ENCODE assay signal across 24 mouse cellular contexts in the genomic region with DNA sequence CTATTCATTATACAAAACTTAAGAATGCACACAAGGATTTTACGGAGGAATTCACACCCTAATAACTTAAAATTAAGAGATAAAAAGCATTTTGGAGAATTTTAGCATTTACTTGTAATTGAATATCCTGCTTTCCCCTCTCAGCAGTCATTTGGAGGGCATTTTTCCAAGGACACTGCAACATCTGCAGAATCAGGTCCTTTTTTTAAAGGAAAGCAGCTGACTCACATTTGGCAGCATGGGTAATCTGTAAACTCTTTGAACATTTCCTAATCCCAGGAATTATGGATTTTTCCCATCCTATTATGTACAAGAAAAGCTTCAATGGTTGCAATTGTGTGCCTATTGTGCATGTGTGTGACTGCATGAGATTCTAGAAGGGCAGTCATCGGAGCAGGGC.
DNase-seq lines count a peak whose midpoint lies in the region; ATAC-seq and TF ChIP-seq lines count a peak whose summit lies in the region.
"Had no signal": no experiment of that assay in that cellular context is flagged by ENCODE, and none has a peak within 500 bp of the region (broad histone marks: within the 10 kb centered on the region; RNA-seq: fewer than 3 reads in every experiment).

No protein-coding gene starts in this region.

- TF ChIP-seq POLR2A in lung, adult 2 months (IDR thresholded peaks at IDR 0.05; ENCODE audit: borderline replicate concordance, extremely low read depth, low read depth, low read length), result no peak

- H3K4me1 ChIP-seq in heart, embryonic 10.5 days, result no peaks in the 10 kb centered on the region
- H3K4me1 ChIP-seq in lung, postnatal 0 days (ENCODE audit: insufficient read depth, low read depth, low read length), result no peaks in the 10 kb centered on the region
- H3K4me1 ChIP-seq in lung, adult 2 months (ENCODE audit: control insufficient read depth, insufficient read depth, low read length), result no peaks in the 10 kb centered on the region
- peaks cover 11% of the 10 kb centered on the region; the same call in 1 of the 2 replicates for H3K4me1 ChIP-seq in hindbrain, embryonic 14.5 days (replicated peaks; ENCODE audit: control insufficient read depth, insufficient read depth, low read length)
- H3K4me1 ChIP-seq: heart, embryonic 12.5 days had no signal

- no peaks in the 10 kb centered on the region for H3K27me3 ChIP-seq in heart, embryonic 10.5 days (ENCODE audit: insufficient read depth, poor library complexity, severe bottlenecking)
- H3K27me3 ChIP-seq in lung, postnatal 0 days (replicated peaks; ENCODE audit: insufficient read depth, low read length), result no peaks in the 10 kb centered on the region
- no peaks in the 10 kb centered on the region for H3K27me3 ChIP-seq in hindbrain, embryonic 14.5 days (ENCODE audit: control insufficient read depth, insufficient read depth, low read length)
- H3K27me3 ChIP-seq: embryonic facial prominence, embryonic 12.5 days; forebrain, embryonic 12.5 days; heart, embryonic 12.5 days; Patski had no signal

- H3K4me2 ChIP-seq in lung, postnatal 0 days (replicated peaks; ENCODE audit: low read depth, low read length), result no peak overlapping the region
- no peak overlapping the region for H3K4me2 ChIP-seq in hindbrain, embryonic 14.5 days (replicated peaks)
- H3K4me2 ChIP-seq: embryonic facial prominence, embryonic 12.5 days; forebrain, embryonic 12.5 days; heart, embryonic 12.5 days had no signal

- no peak for ATAC-seq in lung, postnatal 0 days
- ATAC-seq in monocyte, adult 5-6 weeks (replicated peaks; ENCODE audit: insufficient number of reproducible peaks, low FRiP score, low TSS enrichment, poor library complexity, severe bottlenecking), result no peak
- ATAC-seq in hindbrain, embryonic 14.5 days (ENCODE audit: low FRiP score), result no peak
- ATAC-seq: activated CD4-positive, CD25-positive, alpha-beta regulatory T cell, adult 4 months; CD4-positive, CD25-positive, alpha-beta regulatory T cell, adult 4 months; forebrain, embryonic 16.5 days; hindbrain, embryonic 16.5 days; Patski had no signal

- no peak overlapping the region for H3K4me3 ChIP-seq in heart, embryonic 10.5 days
- H3K4me3 ChIP-seq in lung, postnatal 0 days (ENCODE audit: low read depth, low read length), result no peak overlapping the region
- no peak overlapping the region for H3K4me3 ChIP-seq in lung, adult 2 months (replicated peaks; ENCODE audit: extremely low read depth, low read depth, low read length)
- H3K4me3 ChIP-seq in hindbrain, embryonic 14.5 days (replicated peaks; ENCODE audit: low read length), result no peak overlapping the region
- H3K4me3 ChIP-seq: embryonic facial prominence, embryonic 12.5 days; forebrain, embryonic 12.5 days; heart, adult 2 months; heart, embryonic 12.5 days; hindbrain, embryonic 10.5 days had no signal

- no peaks in the 10 kb centered on the region for H3K9me3 ChIP-seq in heart, embryonic 10.5 days
- no peaks in the 10 kb centered on the region for H3K9me3 ChIP-seq in lung, postnatal 0 days (ENCODE audit: low read length)
- no peaks in the 10 kb centered on the region for H3K9me3 ChIP-seq in hindbrain, embryonic 14.5 days (ENCODE audit: control insufficient read depth, low read length)
- H3K9me3 ChIP-seq: embryonic facial prominence, embryonic 12.5 days; forebrain, embryonic 12.5 days; G1E; heart, embryonic 12.5 days; hindbrain, embryonic 10.5 days had no signal

- no peak overlapping the region for H3K27ac ChIP-seq in heart, embryonic 10.5 days
- no peak overlapping the region for H3K27ac ChIP-seq in lung, postnatal 0 days (ENCODE audit: low read length)
- H3K27ac ChIP-seq in hindbrain, embryonic 14.5 days, result no peak overlapping the region
- H3K27ac ChIP-seq: embryonic facial prominence, embryonic 12.5 days; forebrain, embryonic 12.5 days; heart, adult 2 months had no signal

- TF ChIP-seq CTCF in lung, postnatal 0 days (IDR thresholded peaks at IDR 0.05), result no peak
- TF ChIP-seq CTCF in lung, adult 2 months (IDR thresholded peaks at IDR 0.05; ENCODE audit: insufficient read depth, low read length), result no peak

- no peak for TF ChIP-seq EP300 in lung, postnatal 0 days (IDR thresholded peaks at IDR 0.05)

- no peak overlapping the region for H3K9ac ChIP-seq in lung, postnatal 0 days (replicated peaks; ENCODE audit: low read depth)
- no peak overlapping the region for H3K9ac ChIP-seq in hindbrain, embryonic 14.5 days
- H3K9ac ChIP-seq: embryonic facial prominence, embryonic 12.5 days; forebrain, embryonic 12.5 days; heart, embryonic 12.5 days had no signal

- H3K36me3 ChIP-seq in heart, embryonic 10.5 days, result no peaks in the 10 kb centered on the region
- H3K36me3 ChIP-seq in lung, postnatal 0 days (ENCODE audit: insufficient read depth, low read length), result no peaks in the 10 kb centered on the region
- H3K36me3 ChIP-seq in hindbrain, embryonic 14.5 days (replicated peaks; ENCODE audit: control insufficient read depth, insufficient read depth), result no peaks in the 10 kb centered on the region
- H3K36me3 ChIP-seq: embryonic facial prominence, embryonic 12.5 days; forebrain, embryonic 12.5 days; G1E; heart, embryonic 12.5 days; hindbrain, embryonic 10.5 days had no signal

- DNase-seq in heart, adult 11 months, result peak; percentile 73
- DNase-seq in heart, embryonic 10.5 days (ENCODE audit: low spot score), result no peak
- DNase-seq in lung, postnatal 0 days (ENCODE audit: low spot score), result peak; percentile 21
- DNase-seq in lung, adult 2 months, result no peak
- DNase-seq in NIH3T3 (ENCODE audit: low read depth), result peak; percentile 62
- no peak for DNase-seq in hindbrain, embryonic 14.5 days (ENCODE audit: low spot score)
- DNase-seq: adrenal gland, postnatal 14 days; B cell, adult 2 months; cerebellum, adult 2 months; cerebellum, postnatal 10 days; embryo, embryonic 11 days; heart, adult 2 months; kidney, adult 11 months had no signal

- WGBS in heart, embryonic 10.5 days, result 87% methylated on average over 2 of the region's 2 CpGs
- 95% methylated on average over 2 of the region's 2 CpGs for WGBS in lung, postnatal 0 days
- WGBS in lung, adult 2 months, result 94% methylated on average over 2 of the region's 2 CpGs
- 85% methylated on average over 2 of the region's 2 CpGs for WGBS in hindbrain, embryonic 14.5 days

Comparison
In these comparisons a context has a peak if more than half of its experiments do, and no peak if none do; other contexts are left out.
1. DNase-seq: peak in heart, adult 11 months (single experiment), lung, postnatal 0 days (single experiment) and NIH3T3 (single experiment); none in heart, embryonic 10.5 days (single experiment), lung, adult 2 months (single experiment) and hindbrain, embryonic 14.5 days (single experiment).